Mouse (Mus musculus): ENCODE results near the gene AW011738.

The AW011738 gene

GRCm38 (mm10) chr4:156203001-156203412, at the start of gene AW011738:
AW011738 (plus strand) TSS chr4:156203304.
- DNase-seq (ENCODE audit: low read depth, low spot score): peak; percentile 62

GRCm38 (mm10) chr4:156154771-156155170, 48.3 kb upstream of the AW011738 start:
- DNase-seq (ENCODE audit: low read depth, low spot score): no peak

GRCm38 (mm10) chr4:156166477-156166876, 36.6 kb upstream of the AW011738 start:
- DNase-seq (ENCODE audit: low read depth, low spot score): peak; percentile 64

GRCm38 (mm10) chr4:156168611-156169010, 34.5 kb upstream of the AW011738 start:
- DNase-seq (ENCODE audit: low read depth, low spot score): no peak

- DNase-seq (ENCODE audit: low read depth, low spot score): no peak
Measured at GRCm38 (mm10) chr4:156169129-156169528, 34.0 kb upstream of the AW011738 start.

GRCm38 (mm10) chr4:156171828-156172227, 31.3 kb upstream of the AW011738 start:
- no peak for DNase-seq (ENCODE audit: low read depth, low spot score)

GRCm38 (mm10) chr4:156177630-156178029, 25.5 kb upstream of the AW011738 start:
- DNase-seq (ENCODE audit: low read depth, low spot score): peak; percentile 53

- DNase-seq (ENCODE audit: low read depth, low spot score): no peak
Measured at GRCm38 (mm10) chr4:156183747-156184146, 19.4 kb upstream of the AW011738 start.

GRCm38 (mm10) chr4:156184291-156184954, 18.7 kb upstream of the AW011738 start:
- peak; percentile 84 for DNase-seq (ENCODE audit: low read depth, low spot score)

- no peak for DNase-seq (ENCODE audit: low read depth, low spot score)
Measured at GRCm38 (mm10) chr4:156185456-156185949, 17.6 kb upstream of the AW011738 start.

GRCm38 (mm10) chr4:156185950-156186850, 16.9 kb upstream of the AW011738 start:
- no peak for DNase-seq (ENCODE audit: low read depth, low spot score)

- peak; percentile 66 for DNase-seq (ENCODE audit: low read depth, low spot score)
Measured at GRCm38 (mm10) chr4:156188162-156188810, 14.8 kb upstream of the AW011738 start.

- DNase-seq (ENCODE audit: low read depth, low spot score): peak; percentile 97
Measured at GRCm38 (mm10) chr4:156188811-156189323, 14.2 kb upstream of the AW011738 start.

- peak; percentile 92 for DNase-seq (ENCODE audit: low read depth, low spot score)
Measured at GRCm38 (mm10) chr4:156192421-156193199, 10.5 kb upstream of the AW011738 start.

GRCm38 (mm10) chr4:156193200-156193590, 9.9 kb upstream of the AW011738 start:
- peak; percentile 98 for DNase-seq (ENCODE audit: low read depth, low spot score)

GRCm38 (mm10) chr4:156193906-156194305, 9.2 kb upstream of the AW011738 start:
- DNase-seq (ENCODE audit: low read depth, low spot score): no peak

- DNase-seq (ENCODE audit: low read depth, low spot score): no peak
Measured at GRCm38 (mm10) chr4:156194346-156194745, 8.8 kb upstream of the AW011738 start.

GRCm38 (mm10) chr4:156195927-156196870, 6.9 kb upstream of the AW011738 start:
- DNase-seq (ENCODE audit: low read depth, low spot score): peak; percentile 82

GRCm38 (mm10) chr4:156197131-156197828, 5.8 kb upstream of the AW011738 start, which contains the start of gene Agrn:
Agrn (minus strand) TSS chr4:156197488.
- DNase-seq (ENCODE audit: low read depth, low spot score): no peak

Measured in R1 (cell line).